Mouse (Mus musculus) intestine, postnatal 0 days (tissue): ENCODE data around the gene Slc25a4. TPM values are rescaled to one million over a fixed set of nuclear protein-coding genes. Genes with fewer than 3 reads are reported as not detected.
"Not testable (repeated sequence)": the region's sequence is repeated elsewhere in the genome, so short reads cannot be mapped to it uniquely, and the experiment has no call there.

Source experiments
- ATAC-seq: fragments of 200-750 bp; cut with Nextera tagmentation; 2 replicates; pipeline ENCODE4 v1.8.0; 2017; ENCODE audit warnings: mild to moderate bottlenecking, moderate TSS enrichment, moderate library complexity
- H3K27ac ChIP-seq: fragments of 300-500 bp; sonication (generic); 2 replicates; pipeline ENCODE4 v1.5.1; 2014; ENCODE audit warnings: mild to moderate bottlenecking, low read depth, low read length, moderate library complexity
- H3K27me3 ChIP-seq: fragments of 300-500 bp; sonication (generic); replicated peaks from 2 replicates; pipeline ENCODE4 v1.6.1; 2014; ENCODE audit warnings: low read length, mixed read lengths; ENCODE audit not compliant: control insufficient read depth, insufficient read depth
- H3K36me3 ChIP-seq: fragments of 300-500 bp; sonication (generic); 2 replicates; pipeline ENCODE4 v1.6.1; 2014; ENCODE audit warnings: mild to moderate bottlenecking, moderate library complexity; ENCODE audit not compliant: control insufficient read depth, insufficient read depth
- H3K4me1 ChIP-seq: fragments of 300-500 bp; sonication (generic); replicated peaks from 2 replicates; pipeline ENCODE4 v1.6.1; 2014; ENCODE audit warnings: antibody characterized with exemption, low read length, mixed read lengths; ENCODE audit not compliant: control insufficient read depth, insufficient read depth
- H3K4me2 ChIP-seq: fragments of 300-500 bp; sonication (generic); replicated peaks from 2 replicates; pipeline ENCODE4 v1.6.1; 2014; ENCODE audit warnings: low read depth, mild to moderate bottlenecking, moderate library complexity
- H3K4me3 ChIP-seq: fragments of 300-500 bp; sonication (generic); 2 replicates; pipeline ENCODE4 v1.5.1; 2014; ENCODE audit warnings: low read depth, low read length
- H3K9ac ChIP-seq: fragments of 300-500 bp; sonication (generic); 2 replicates; pipeline ENCODE4 v1.6.1; 2014; ENCODE audit warnings: mild to moderate bottlenecking, low read depth, low read length
- H3K9me3 ChIP-seq: fragments of 300-500 bp; sonication (generic); 2 replicates; pipeline ENCODE4 v1.6.1; 2016; ENCODE audit warnings: mixed run types; ENCODE audit not compliant: control insufficient read depth
- CTCF ChIP-seq: sonication (generic); IDR thresholded peaks from 2 replicates; pipeline ENCODE4 v1.5.1; 2016; ENCODE audit warnings: low read depth, mild to moderate bottlenecking, control low read depth, antibody characterized with exemption, moderate library complexity
- WGBS: fragments of 180-500 bp; shearing (Covaris S2); extraction: QIAGEN DNeasy Blood & Tissue Kit; methylation state at CpG from one replicate; pipeline ENCODE4 v1.1.7; 2014; 5-methylcytosine and 5-hydroxymethylcytosine counted together
- polyA plus RNA-seq: library from polyadenylated mRNA; unstranded; fragments of >200 nt; fragmentation: Nextera tagmentation; extraction: Ambion mirVana; gene quantifications from 2 replicates; pipeline ENCODE4 v1.2.1, GENCODE M21; 2015

Gene Slc25a4
- polyA plus RNA-seq, 1 experiment from 2014 or later, result 230 TPM

- peak; percentile 89 for TF ChIP-seq CTCF
- Histone ChIP-seq H3K9ac (no peak overlapping the region), H3K27me3 (no peaks in the 10 kb centered on the region), H3K27ac (no peak overlapping the region), H3K4me3 (no peak overlapping the region), H3K9me3 (no peaks in the 10 kb centered on the region), H3K4me1 (no peaks in the 10 kb centered on the region), H3K36me3 (no peaks in the 10 kb centered on the region), H3K4me2 (no peak overlapping the region)
- ATAC-seq, result peak; percentile 43; the same call in 1 of the 2 replicates
- WGBS, result 29% methylated on average over 13 of the region's 13 CpGs
Measured at GRCm38 (mm10) chr8:46241568-46242374, 30.7 kb upstream of the Slc25a4 start.

- Histone ChIP-seq H3K4me3 (no peak overlapping the region), H3K9ac (no peak overlapping the region), H3K9me3 (no peaks in the 10 kb centered on the region), H3K27ac (no peak overlapping the region), H3K36me3 (no peaks in the 10 kb centered on the region), H3K4me2 (no peak overlapping the region), H3K27me3 (0 out of 2 replicates have a peak, but pooled peaks cover 6% of the 10 kb centered on the region), H3K4me1 (no peaks in the 10 kb centered on the region)
- no peak for ATAC-seq
- 66% methylated on average over 7 of the region's 7 CpGs for WGBS
- TF ChIP-seq CTCF, result peak; percentile 58
Measured at GRCm38 (mm10) chr8:46236441-46237223, 25.5 kb upstream of the Slc25a4 start.

- H3K4me1 ChIP-seq, result no peaks in the 10 kb centered on the region
Measured at GRCm38 (mm10) chr8:46234736-46235135, 23.7 kb upstream of the Slc25a4 start.

GRCm38 (mm10) chr8:46232798-46233197 is 21.7 kb upstream of the Slc25a4 start:
- H3K4me2 ChIP-seq, result no peak overlapping the region
- 55% methylated on average over 8 of the region's 8 CpGs for WGBS
- H3K4me3 ChIP-seq, result no peak overlapping the region
- no peaks in the 10 kb centered on the region for H3K9me3 ChIP-seq
- no peaks in the 10 kb centered on the region for H3K36me3 ChIP-seq
- 0 out of 2 replicates have a peak, but pooled peaks cover 6% of the 10 kb centered on the region for H3K27me3 ChIP-seq
- ATAC-seq, result no peak
- no peak overlapping the region for H3K27ac ChIP-seq
- H3K9ac ChIP-seq, result no peak overlapping the region
- no peaks in the 10 kb centered on the region for H3K4me1 ChIP-seq
- TF ChIP-seq CTCF, result no peak

More at GRCm38 (mm10) chr8:46234736-46235135, 23.7 kb upstream of the Slc25a4 start:
- ATAC-seq, result no peak
- Histone ChIP-seq H3K9me3 (no peaks in the 10 kb centered on the region), H3K9ac (no peak overlapping the region), H3K4me3 (no peak overlapping the region), H3K27me3 (0 out of 2 replicates have a peak, but pooled peaks cover 6% of the 10 kb centered on the region), H3K36me3 (no peaks in the 10 kb centered on the region), H3K4me2 (no peak overlapping the region), H3K27ac (no peak overlapping the region)
- 78% methylated on average over 4 of the region's 4 CpGs for WGBS
- TF ChIP-seq CTCF, result no peak

- not testable (repeated sequence) for H3K4me2 ChIP-seq, H3K4me3 ChIP-seq, H3K27me3 ChIP-seq, H3K27ac ChIP-seq, H3K9me3 ChIP-seq, H3K9ac ChIP-seq, H3K4me1 ChIP-seq, ATAC-seq, H3K36me3 ChIP-seq
- 72% methylated on average over 7 of the region's 7 CpGs for WGBS
Measured at GRCm38 (mm10) chr8:46231968-46232367, 20.9 kb upstream of the Slc25a4 start.

- Histone ChIP-seq H3K27ac (no peak overlapping the region), H3K36me3 (no peaks in the 10 kb centered on the region), H3K9me3 (no peaks in the 10 kb centered on the region), H3K27me3 (no peaks in the 10 kb centered on the region), H3K4me1 (no peaks in the 10 kb centered on the region), H3K4me2 (no peak overlapping the region), H3K9ac (no peak overlapping the region), H3K4me3 (no peak overlapping the region)
- TF ChIP-seq CTCF, result no peak
- 68% methylated on average over 5 of the region's 5 CpGs for WGBS
- ATAC-seq, result no peak
Measured at GRCm38 (mm10) chr8:46226622-46227021, 15.5 kb upstream of the Slc25a4 start.
